Mouse (Mus musculus) lung, embryonic 16.5 days (tissue): ENCODE data around the gene Sugct. TPM values are rescaled to one million over a fixed set of nuclear protein-coding genes. Genes with fewer than 3 reads are reported as not detected.

Experiments used
- ATAC-seq: fragments of 200-750 bp; cut with Nextera tagmentation; 2 replicates; pipeline ENCODE4 v1.8.0; 2017; ENCODE audit warnings: low read depth, mild to moderate bottlenecking, moderate library complexity
- H3K27ac ChIP-seq: fragments of 300-500 bp; sonication (generic); 2 replicates; pipeline ENCODE4 v1.5.1; 2014; ENCODE audit warnings: mild to moderate bottlenecking, control low read depth, low read length
- H3K27me3 ChIP-seq: fragments of 300-500 bp; sonication (generic); 2 replicates; pipeline ENCODE4 v1.6.1; 2014; ENCODE audit warnings: low read depth, low read length, mixed read lengths; ENCODE audit not compliant: control insufficient read depth, insufficient read depth
- H3K36me3 ChIP-seq: fragments of 300-500 bp; sonication (generic); 2 replicates; pipeline ENCODE4 v1.6.1; 2014; ENCODE audit warnings: low read length; ENCODE audit not compliant: control insufficient read depth, insufficient read depth
- H3K4me1 ChIP-seq: fragments of 300-500 bp; sonication (generic); replicated peaks from 2 replicates; pipeline ENCODE4 v1.6.1; 2014; ENCODE audit warnings: low read length, mixed read lengths; ENCODE audit not compliant: control insufficient read depth, insufficient read depth
- H3K4me2 ChIP-seq: fragments of 300-500 bp; sonication (generic); 2 replicates; pipeline ENCODE4 v1.6.1; 2014; ENCODE audit warnings: low read depth, low read length, control low read depth
- H3K4me3 ChIP-seq: fragments of 300-500 bp; sonication (generic); 2 replicates; pipeline ENCODE4 v1.5.1; 2014; ENCODE audit warnings: mild to moderate bottlenecking, low read length, control low read depth
- H3K9ac ChIP-seq: fragments of 300-500 bp; sonication (generic); 2 replicates; pipeline ENCODE4 v1.6.1; 2014; ENCODE audit warnings: low read length, control low read depth
- H3K9me3 ChIP-seq: fragments of 300-500 bp; sonication (generic); 2 replicates; pipeline ENCODE4 v1.6.1; 2016; ENCODE audit warnings: low read length; ENCODE audit not compliant: control insufficient read depth
- WGBS: fragments of 180-500 bp; shearing (Covaris S2); extraction: QIAGEN DNeasy Blood & Tissue Kit; methylation state at CpG from one replicate; pipeline ENCODE4 v1.1.7; 2014; 5-methylcytosine and 5-hydroxymethylcytosine counted together
- polyA plus RNA-seq: library from polyadenylated mRNA; unstranded; fragments of >200 nt; fragmentation: Nextera tagmentation; extraction: Ambion mirVana; gene quantifications from 2 replicates; pipeline ENCODE4 v1.2.1, GENCODE M21; 2015

Gene Sugct
- polyA plus RNA-seq, 1 experiment from 2014 or later: 6.3 TPM

- Histone ChIP-seq H3K27me3 (no peaks in the 10 kb centered on the region), H3K4me1 (no peaks in the 10 kb centered on the region), H3K4me2 (no peak overlapping the region), H3K36me3 (no peaks in the 10 kb centered on the region), H3K27ac (no peak overlapping the region), H3K9me3 (no peaks in the 10 kb centered on the region), H3K4me3 (no peak overlapping the region), H3K9ac (no peak overlapping the region)
- WGBS: 61% methylated on average over 5 of the region's 5 CpGs
- ATAC-seq: no peak
These were observed 878.6 kb downstream of the Sugct start for GRCm38 (mm10) chr13:16816747-16817146.

- 87% methylated on average over 2 of the region's 2 CpGs for whole genome bisulfite sequencing
- Histone ChIP-seq H3K36me3 (no peaks in the 10 kb centered on the region), H3K4me1 (no peaks in the 10 kb centered on the region), H3K9me3 (no peaks in the 10 kb centered on the region), H3K27ac (no peak overlapping the region), H3K27me3 (no peaks in the 10 kb centered on the region), H3K4me2 (no peak overlapping the region), H3K4me3 (no peak overlapping the region), H3K9ac (no peak overlapping the region)
- no peak for ATAC-seq
These were observed 883.1 kb downstream of the Sugct start for GRCm38 (mm10) chr13:16812268-16812667.

Other genes with a start within 250 kb of the Sugct start
- 42.3 and 47.9 TPM in 2 replicates for gene Mplkip, start 361 bp downstream of the Sugct start, polyA plus RNA-seq
- 11.9 and 12.4 TPM in 2 replicates for gene Cdk13, start 109.5 kb upstream of the Sugct start, polyA plus RNA-seq
- gene Rala, start 248.7 kb upstream of the Sugct start, polyA plus RNA-seq: 93.3 and 107 TPM in 2 replicates